Mouse (Mus musculus): ENCODE data around the gene Slc16a6. TPM values are rescaled to one million over a fixed set of nuclear protein-coding genes. Genes with fewer than 3 reads are reported as not detected.

The Slc16a6 gene
- total and polyA plus RNA-seq, 3 experiments = 14.1 to 24.2 (median 20.9) TPM

DNA sequence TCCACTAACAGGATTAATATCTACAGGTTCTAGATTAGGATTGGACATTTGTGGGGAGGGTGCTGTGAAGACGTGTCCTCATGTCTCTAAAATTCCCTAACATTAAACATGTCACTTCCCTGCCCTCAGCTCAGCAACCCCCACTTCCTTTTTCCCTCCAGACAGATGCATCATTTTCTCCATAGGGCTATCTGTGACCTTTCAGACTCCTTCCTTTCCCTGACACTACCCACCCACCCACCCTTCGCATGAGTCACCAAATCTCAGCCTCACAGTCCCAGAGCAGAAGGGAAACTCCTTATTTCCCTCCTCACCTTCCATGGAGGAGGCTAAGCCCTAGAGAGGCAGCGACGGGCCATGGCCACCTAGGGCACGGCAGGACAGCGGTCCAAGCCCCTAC, 59.8 kb downstream of the Slc16a6 start, which contains the start of gene 9930022D16Rik:
TSS of gene 9930022D16Rik (plus strand) at position 301 of the 400 bp plus-strand sequence.
- in situ Hi-C loops (cut with MboI; ENCODE audit: low pct_ligation_motif_present, low pct_unique_long_range_greater_than_20kb, low sequenced_read_pairs) = loop anchor here (5.0 kb wide), 1 partner anchor 51 kb away; the partner anchor contains the start of gene Gna13
- Histone ChIP-seq H3K36me3 (replicated peaks in 1 of 2; ENCODE audit: control insufficient read depth in 1 of 2, insufficient read depth in 1 of 2, low read length in 1 of 2) (no peaks in the 10 kb centered on the region), H3K27ac (ENCODE audit: insufficient read depth, low read depth) (no peak within 1 kb of the TSS), H3K4me1 (ENCODE audit: control insufficient read depth in 1 of 2, insufficient read depth in 2 of 2) (peaks cover 36 to 62% of the 10 kb centered on the region in 2 experiments), H3K9me3 (replicated peaks; ENCODE audit: low read length) (no peaks in the 10 kb centered on the region), H3K9ac (ENCODE audit: insufficient read depth, low read depth) (no peak within 1 kb of the TSS), H3K4me2 (ENCODE audit: insufficient read depth, low read depth, poor library complexity, severe bottlenecking) (no peak within 1 kb of the TSS), H3K4me3 (replicated peaks in 1 of 3; ENCODE audit: low read depth in 2 of 3, low read length in 2 of 3, poor library complexity in 1 of 3) (no peak within 1 kb of the TSS), H3K79me2 (replicated peaks; ENCODE audit: control insufficient read depth, extremely low read depth, insufficient read depth, poor library complexity, severe bottlenecking) (no peaks in the 10 kb centered on the region), H3K27me3 (replicated peaks) (no peaks in the 10 kb centered on the region)
- dilution Hi-C loops (cut with MboI; ENCODE audit: extremely low pct_ligation_motif_present, extremely low pct_unique_long_range_greater_than_20kb, low sequenced_read_pairs) = no loop called here
- DNase-seq (ENCODE audit: extremely low read depth) = no peak
- TF ChIP-seq ETS1 (conservative IDR thresholded peaks at IDR 0.05; ENCODE audit: low read depth, low read length) (0 out of 2 replicates have a peak, but pooled peaks have one; percentile 14), NRF1 (IDR thresholded peaks at IDR 0.05; ENCODE audit: low read depth, low read length) (no peak)

GRCm38 (mm10) chr11:109410197-109410980, 63.0 kb downstream of the Slc16a6 start:
- H3K79me2 ChIP-seq (replicated peaks; ENCODE audit: control insufficient read depth, extremely low read depth, insufficient read depth, poor library complexity, severe bottlenecking) = no peaks in the 10 kb centered on the region
- in situ Hi-C loops (cut with MboI; ENCODE audit: low pct_ligation_motif_present, low pct_unique_long_range_greater_than_20kb, low sequenced_read_pairs) (loop anchor here (5.0 kb wide), 1 partner anchor 48 kb away; the partner anchor contains the start of gene Gna13), dilution Hi-C loops (cut with MboI; ENCODE audit: extremely low pct_ligation_motif_present, extremely low pct_unique_long_range_greater_than_20kb, low sequenced_read_pairs) (no loop called here)
- peak overlapping the region; percentile 50 for H3K9ac ChIP-seq (ENCODE audit: insufficient read depth, low read depth)
- H3K27me3 ChIP-seq (replicated peaks) = no peaks in the 10 kb centered on the region
- H3K36me3 ChIP-seq (replicated peaks in 1 of 2; ENCODE audit: control insufficient read depth in 1 of 2, insufficient read depth in 1 of 2, low read length in 1 of 2) = no peaks in the 10 kb centered on the region
- peak; percentile 95 for DNase-seq (ENCODE audit: extremely low read depth)
- H3K4me3 ChIP-seq (replicated peaks in 1 of 3; ENCODE audit: low read depth in 2 of 3, low read length in 2 of 3, poor library complexity in 1 of 3) = peak overlapping the region in 1 of 3 experiments; percentile 8
- H3K27ac ChIP-seq (ENCODE audit: insufficient read depth, low read depth) = peak overlapping the region; percentile 17
- peaks cover 36 to 68% of the 10 kb centered on the region in 2 experiments for H3K4me1 ChIP-seq (ENCODE audit: control insufficient read depth in 1 of 2, insufficient read depth in 2 of 2)
- H3K4me2 ChIP-seq (ENCODE audit: insufficient read depth, low read depth, poor library complexity, severe bottlenecking) = peak overlapping the region; percentile 86
- H3K9me3 ChIP-seq (replicated peaks; ENCODE audit: low read length) = no peaks in the 10 kb centered on the region
- no peak; the same call in 1 of the 2 replicates for TF ChIP-seq RAD21 (IDR thresholded peaks at IDR 0.05; ENCODE audit: low read depth, low read length)
- TF ChIP-seq SMC3 (IDR thresholded peaks at IDR 0.05; ENCODE audit: low read depth, low read length) = no peak; the same call in 1 of the 2 replicates
- no peak for TF ChIP-seq UBTF (IDR thresholded peaks at IDR 0.05; ENCODE audit: low read depth, low read length)
- 0 out of 2 replicates have a peak, but pooled peaks have one; percentile 20 for TF ChIP-seq KAT2A (IDR thresholded peaks at IDR 0.05; ENCODE audit: insufficient replicate concordance, low read length)
- TF ChIP-seq TCF12 (IDR thresholded peaks at IDR 0.05; ENCODE audit: low read depth, low read length) = peak; percentile 89
- TF ChIP-seq HCFC1 (IDR thresholded peaks at IDR 0.05; ENCODE audit: low read depth, low read length) = peak; percentile 33; the same call in 1 of the 2 replicates
- no peak for TF ChIP-seq ZMIZ1 (IDR thresholded peaks at IDR 0.05; ENCODE audit: low read depth, low read length)
- TF ChIP-seq TBP (conservative IDR thresholded peaks at IDR 0.05; ENCODE audit: low read depth, low read length) = peak; percentile 81
- TF ChIP-seq POLR2AphosphoS2 (IDR thresholded peaks at IDR 0.05; ENCODE audit: low read depth, low read length) = no peak
- TF ChIP-seq NELFE (IDR thresholded peaks at IDR 0.05; ENCODE audit: low read depth, low read length) = peak; percentile 55; the same call in 1 of the 2 replicates
- no peak for TF ChIP-seq ZC3H11A (IDR thresholded peaks at IDR 0.05; ENCODE audit: low read depth, low read length)
- TF ChIP-seq SIN3A (IDR thresholded peaks at IDR 0.05; ENCODE audit: low read length) = peak; percentile 65; the same call in 1 of the 2 replicates
- peak; percentile 69; the same call in 1 of the 2 replicates for TF ChIP-seq E2F4 (IDR thresholded peaks at IDR 0.05; ENCODE audit: insufficient replicate concordance, low read depth, low read length)
- no peak; the same call in 1 of the 2 replicates for TF ChIP-seq POLR2A (IDR thresholded peaks at IDR 0.05; ENCODE audit: low read depth, low read length)
- peak; percentile 91 for TF ChIP-seq ETS1 (conservative IDR thresholded peaks at IDR 0.05; ENCODE audit: low read depth, low read length)
- peak; percentile 96 for TF ChIP-seq EP300 (IDR thresholded peaks at IDR 0.05; ENCODE audit: low read length)
- TF ChIP-seq ZNF384 (IDR thresholded peaks at IDR 0.05; ENCODE audit: low read depth, low read length) = peak; percentile 95
- TF ChIP-seq JUND (conservative IDR thresholded peaks at IDR 0.05; ENCODE audit: low read depth, low read length) = peak; percentile 96
- peak; percentile 88 for TF ChIP-seq MEF2A (IDR thresholded peaks at IDR 0.05; ENCODE audit: borderline replicate concordance, low read depth, low read length)
- peak; percentile 92 for TF ChIP-seq JUN (IDR thresholded peaks at IDR 0.05; ENCODE audit: insufficient read depth, low read depth, low read length)
- no peak for TF ChIP-seq MXI1 (IDR thresholded peaks at IDR 0.05; ENCODE audit: low read depth, low read length)
- TF ChIP-seq NRF1 (IDR thresholded peaks at IDR 0.05; ENCODE audit: low read depth, low read length) = peak; percentile 81
- TF ChIP-seq IRF4 (IDR thresholded peaks at IDR 0.05; ENCODE audit: low read depth, low read length) = peak; percentile 96
- TF ChIP-seq MAX (IDR thresholded peaks at IDR 0.05; ENCODE audit: low read length) = peak; percentile 48; the same call in 1 of the 2 replicates
- TF ChIP-seq MAZ (IDR thresholded peaks at IDR 0.05; ENCODE audit: low read depth, low read length) = peak; percentile 93
- TF ChIP-seq MAFK (IDR thresholded peaks at IDR 0.05; ENCODE audit: insufficient replicate concordance, low read length) = peak; percentile 92
- no peak for TF ChIP-seq USF1 (IDR thresholded peaks at IDR 0.05; ENCODE audit: low read depth, low read length)
- no peak for TF ChIP-seq CTCF (conservative IDR thresholded peaks at IDR 0.05 in 1 of 2, IDR thresholded peaks at IDR 0.05 in 1 of 2; ENCODE audit: low read depth in 2 of 2, low read length in 2 of 2)
- peak; percentile 84 for TF ChIP-seq CHD2 (IDR thresholded peaks at IDR 0.05; ENCODE audit: low read length)
- TF ChIP-seq ELF1 (IDR thresholded peaks at IDR 0.05; ENCODE audit: low read depth, low read length) = peak; percentile 55; the same call in 1 of the 2 replicates
